Mouse (Mus musculus): Measurements from ENCODE around the gene Ctnnbip1.

DNA sequence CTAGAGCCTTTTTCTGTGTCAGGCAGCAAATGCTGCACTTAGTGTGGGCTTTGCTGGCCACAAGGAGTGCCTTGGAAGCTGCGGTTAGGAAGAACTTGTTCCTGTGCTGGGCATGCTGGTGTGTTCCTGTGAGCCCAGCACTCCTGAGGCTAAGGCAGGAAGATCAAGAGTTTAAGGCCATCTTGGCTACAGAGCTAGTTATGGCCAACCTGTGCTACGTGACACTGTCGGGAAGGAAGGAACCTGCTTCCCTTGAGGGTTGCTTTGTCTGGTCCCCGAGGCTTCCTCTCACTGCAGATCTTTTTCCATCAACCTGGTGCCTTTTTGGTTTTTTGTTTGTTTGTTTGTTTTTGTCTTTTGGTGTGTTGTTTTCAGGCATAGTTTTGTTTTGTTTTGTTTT, 7.1 kb downstream of the Ctnnbip1 start:
- no peak for TF ChIP-seq POLR2A (IDR thresholded peaks at IDR 0.05; ENCODE audit: extremely low read depth, insufficient read depth, low read length)
- no peak for TF ChIP-seq CTCF (IDR thresholded peaks at IDR 0.05; ENCODE audit: low read depth, low read length)

Measured in liver, adult 2 months (tissue).